In genomic region chr5:8937965-8938364, GRCm38 (mm10) we compare ENCODE assay signal across 25 mouse cellular contexts. TPM values are rescaled to one million over a fixed set of nuclear protein-coding genes. Genes with fewer than 3 reads are reported as not detected.
DNase-seq lines count a peak whose midpoint lies in the region; ATAC-seq and TF ChIP-seq lines count a peak whose summit lies in the region.
"Had no signal": no experiment of that assay in that cellular context is flagged by ENCODE, and none has a peak within 500 bp of the region (broad histone marks: within the 10 kb centered on the region; RNA-seq: fewer than 3 reads in every experiment).

No protein-coding gene starts in this region.

- H3K4me3 ChIP-seq in kidney, embryonic 14.5 days (ENCODE audit: low read length): no peak overlapping the region
- H3K4me3 ChIP-seq in CH12.LX (replicated peaks in 1 of 3; ENCODE audit: low read depth in 2 of 3, low read length in 2 of 3, poor library complexity in 1 of 3) (no peak overlapping the region), MEL (ENCODE audit: control insufficient read depth in 1 of 2, insufficient read depth in 1 of 2, low read depth in 2 of 2, low read length in 2 of 2) (no peak overlapping the region)
- H3K4me3 ChIP-seq in forebrain, embryonic 11.5 days (ENCODE audit: low read depth, low read length): no peak overlapping the region
- no peak overlapping the region for H3K4me3 ChIP-seq in hindbrain, postnatal 0 days (ENCODE audit: low read length)
- H3K4me3 ChIP-seq: embryonic facial prominence, embryonic 12.5 days; erythroblast, embryonic 14.5 days; forebrain, embryonic 15.5 days; hindbrain, embryonic 10.5 days; limb, embryonic 10.5 days; liver, embryonic 13.5 days; lung, embryonic 15.5 days; myocyte had no signal

- no peak overlapping the region for H3K27ac ChIP-seq in kidney, embryonic 14.5 days (ENCODE audit: low read depth, low read length)
- H3K27ac ChIP-seq in CH12.LX (ENCODE audit: insufficient read depth, low read depth) (no peak overlapping the region), MEL (ENCODE audit: control insufficient read depth, low read depth, low read length) (no peak overlapping the region)
- no peak overlapping the region for H3K27ac ChIP-seq in forebrain, embryonic 11.5 days (ENCODE audit: low read depth, low read length)
- no peak overlapping the region for H3K27ac ChIP-seq in hindbrain, postnatal 0 days
- H3K27ac ChIP-seq: embryonic facial prominence, embryonic 12.5 days; forebrain, embryonic 15.5 days; hindbrain, embryonic 10.5 days; limb, embryonic 10.5 days; liver, embryonic 13.5 days; lung, embryonic 15.5 days had no signal

- H3K79me2 ChIP-seq in CH12.LX (replicated peaks; ENCODE audit: control insufficient read depth, extremely low read depth, insufficient read depth, poor library complexity, severe bottlenecking) (no peaks in the 10 kb centered on the region), MEL (ENCODE audit: control insufficient read depth, insufficient read depth, low read length, poor library complexity) (no peaks in the 10 kb centered on the region)

- dilution Hi-C loops in CH12.LX (cut with MboI; ENCODE audit: extremely low pct_ligation_motif_present, extremely low pct_unique_long_range_greater_than_20kb, low sequenced_read_pairs): no loop called here

- ATAC-seq in kidney, embryonic 14.5 days (ENCODE audit: low FRiP score, low TSS enrichment): 0 out of 2 replicates have a peak, but pooled peaks have one; percentile 24
- ATAC-seq in megakaryocyte, adult 5-6 weeks (ENCODE audit: poor library complexity, severe bottlenecking): peak; percentile 62
- ATAC-seq in forebrain, embryonic 11.5 days (replicated peaks; ENCODE audit: low FRiP score): no peak
- ATAC-seq in hindbrain, postnatal 0 days: no peak
- ATAC-seq: activated CD4-positive, CD25-positive, alpha-beta regulatory T cell, adult 4 months; forebrain, embryonic 15.5 days had no signal

- in situ Hi-C loops in CH12.LX (cut with MboI; ENCODE audit: low pct_ligation_motif_present, low pct_unique_long_range_greater_than_20kb, low sequenced_read_pairs): no loop called here

- DNase-seq in kidney, postnatal 4 days: no peak
- DNase-seq in CH12.LX (ENCODE audit: extremely low read depth) (no peak), MEL (ENCODE audit: low read depth, low spot score) (no peak)
- no peak for DNase-seq in forebrain, embryonic 11.5 days (ENCODE audit: low spot score)
- no peak for DNase-seq in hindbrain, postnatal 0 days (ENCODE audit: low spot score)
- DNase-seq: adrenal gland, postnatal 14 days; cerebellum, adult 11-12 months; kidney, adult 11 months; kidney, postnatal 36 days; layer of hippocampus, adult 9-11 months; liver, embryonic 13.5 days; lung, postnatal 4 days; midbrain, embryonic 14.5 days; spleen, adult 18-20 months; thymus, postnatal 14 days had no signal

- no peaks in the 10 kb centered on the region for H3K27me3 ChIP-seq in kidney, embryonic 14.5 days (ENCODE audit: control insufficient read depth, insufficient read depth, low read length)
- H3K27me3 ChIP-seq in CH12.LX (replicated peaks): no peaks in the 10 kb centered on the region
- no peaks in the 10 kb centered on the region for H3K27me3 ChIP-seq in MEL (ENCODE audit: control insufficient read depth in 1 of 2, insufficient read depth in 2 of 2, low read length in 2 of 2)
- H3K27me3 ChIP-seq in forebrain, embryonic 11.5 days (ENCODE audit: control insufficient read depth, insufficient read depth, low read length): no peaks in the 10 kb centered on the region
- H3K27me3 ChIP-seq in hindbrain, postnatal 0 days (ENCODE audit: insufficient read depth, low read length): no peaks in the 10 kb centered on the region
- H3K27me3 ChIP-seq: embryonic facial prominence, embryonic 12.5 days; forebrain, embryonic 15.5 days; liver, embryonic 13.5 days; lung, embryonic 15.5 days had no signal

- no peak overlapping the region for H3K9ac ChIP-seq in kidney, embryonic 14.5 days (ENCODE audit: low read depth, low read length)
- no peak overlapping the region for H3K9ac ChIP-seq in CH12.LX (ENCODE audit: insufficient read depth, low read depth)
- no peak overlapping the region for H3K9ac ChIP-seq in MEL (ENCODE audit: control insufficient read depth, low read depth, low read length, poor library complexity, severe bottlenecking)
- H3K9ac ChIP-seq in forebrain, embryonic 11.5 days (ENCODE audit: low read length): no peak overlapping the region
- H3K9ac ChIP-seq in hindbrain, postnatal 0 days (replicated peaks; ENCODE audit: low read length): no peak overlapping the region
- H3K9ac ChIP-seq: embryonic facial prominence, embryonic 12.5 days; forebrain, embryonic 15.5 days; liver, embryonic 13.5 days; lung, embryonic 15.5 days had no signal

- TF ChIP-seq POLR2A in CH12.LX (IDR thresholded peaks at IDR 0.05; ENCODE audit: low read depth, low read length) (no peak), MEL (IDR thresholded peaks at IDR 0.05; ENCODE audit: control insufficient read depth in 1 of 2, insufficient read depth in 1 of 2, low read depth in 1 of 2, low read length in 2 of 2, poor library complexity in 1 of 2) (peak in 1 of 2 experiments; percentile 4; a peak in 1 of 4 replicates)

- TF ChIP-seq CTCF in CH12.LX (conservative IDR thresholded peaks at IDR 0.05 in 1 of 2, IDR thresholded peaks at IDR 0.05 in 1 of 2; ENCODE audit: low read depth in 2 of 2, low read length in 2 of 2) (no peak), MEL (IDR thresholded peaks at IDR 0.05 in 2 of 3, conservative IDR thresholded peaks at IDR 0.05 in 1 of 3; ENCODE audit: control insufficient read depth in 1 of 3, insufficient read depth in 1 of 3, low read depth in 2 of 3, low read length in 3 of 3, poor library complexity in 1 of 3, severe bottlenecking in 1 of 3) (no peak)
- no peak for TF ChIP-seq CTCF in hindbrain, postnatal 0 days (IDR thresholded peaks at IDR 0.05; ENCODE audit: low read depth)

- H3K9me3 ChIP-seq in kidney, embryonic 14.5 days (ENCODE audit: control insufficient read depth, low read length): no peaks in the 10 kb centered on the region
- H3K9me3 ChIP-seq in CH12.LX (replicated peaks; ENCODE audit: low read length) (no peaks in the 10 kb centered on the region), MEL (replicated peaks; ENCODE audit: insufficient read depth, low read length) (no peaks in the 10 kb centered on the region)
- no peaks in the 10 kb centered on the region for H3K9me3 ChIP-seq in forebrain, embryonic 11.5 days (ENCODE audit: control insufficient read depth, low read length)
- no peaks in the 10 kb centered on the region for H3K9me3 ChIP-seq in hindbrain, postnatal 0 days (ENCODE audit: low read length)
- H3K9me3 ChIP-seq: embryonic facial prominence, embryonic 12.5 days; forebrain, embryonic 15.5 days; hindbrain, embryonic 10.5 days; limb, embryonic 10.5 days; liver, embryonic 13.5 days; lung, embryonic 15.5 days had no signal

- TF ChIP-seq EP300 in CH12.LX (IDR thresholded peaks at IDR 0.05; ENCODE audit: low read length): no peak
- no peak for TF ChIP-seq EP300 in MEL (IDR thresholded peaks at IDR 0.05; ENCODE audit: low read depth in 1 of 2, low read length in 2 of 2)

- whole genome bisulfite sequencing in kidney, embryonic 14.5 days: 72% methylated on average over 7 of the region's 7 CpGs
- WGBS in forebrain, embryonic 11.5 days: 94% methylated on average over 7 of the region's 7 CpGs
- WGBS in hindbrain, postnatal 0 days: 73% methylated on average over 7 of the region's 7 CpGs

- no peak overlapping the region for H3K4me2 ChIP-seq in kidney, embryonic 14.5 days (replicated peaks; ENCODE audit: low read depth, low read length)
- H3K4me2 ChIP-seq in CH12.LX (ENCODE audit: insufficient read depth, low read depth, poor library complexity, severe bottlenecking): peak overlapping the region; percentile 30; the same call in 1 of the 2 replicates
- no peak overlapping the region for H3K4me2 ChIP-seq in forebrain, embryonic 11.5 days (ENCODE audit: low read depth, low read length, severe bottlenecking)
- H3K4me2 ChIP-seq in hindbrain, postnatal 0 days (ENCODE audit: low read depth, low read length): no peak overlapping the region
- H3K4me2 ChIP-seq: embryonic facial prominence, embryonic 12.5 days; forebrain, embryonic 15.5 days; liver, embryonic 13.5 days; lung, embryonic 15.5 days had no signal

- H3K36me3 ChIP-seq in kidney, embryonic 14.5 days (ENCODE audit: control insufficient read depth, insufficient read depth, low read length): no peaks in the 10 kb centered on the region
- H3K36me3 ChIP-seq in CH12.LX (replicated peaks in 1 of 2; ENCODE audit: control insufficient read depth in 1 of 2, insufficient read depth in 1 of 2, low read length in 1 of 2) (no peaks in the 10 kb centered on the region), MEL (ENCODE audit: control insufficient read depth in 1 of 2, insufficient read depth in 2 of 2, low read length in 2 of 2) (peaks cover under 1 to 56% of the 10 kb centered on the region in 2 experiments; a peak in 3 of 4 replicates)
- H3K36me3 ChIP-seq in forebrain, embryonic 11.5 days (ENCODE audit: control insufficient read depth, insufficient read depth, low read length): no peaks in the 10 kb centered on the region
- H3K36me3 ChIP-seq in hindbrain, postnatal 0 days (ENCODE audit: insufficient read depth, low read length): no peaks in the 10 kb centered on the region
- H3K36me3 ChIP-seq: embryonic facial prominence, embryonic 12.5 days; forebrain, embryonic 15.5 days; hindbrain, embryonic 10.5 days; limb, embryonic 10.5 days; lung, embryonic 15.5 days had no signal

- TF ChIP-seq RAD21 in CH12.LX (IDR thresholded peaks at IDR 0.05; ENCODE audit: low read depth, low read length): no peak
- no peak for TF ChIP-seq RAD21 in MEL (IDR thresholded peaks at IDR 0.05; ENCODE audit: low read depth, low read length)

- H3K4me1 ChIP-seq in kidney, embryonic 14.5 days (ENCODE audit: control insufficient read depth, insufficient read depth, low read length): no peaks in the 10 kb centered on the region
- H3K4me1 ChIP-seq in CH12.LX (ENCODE audit: control insufficient read depth in 1 of 2, insufficient read depth in 2 of 2): peaks cover 5 to 30% of the 10 kb centered on the region in 2 experiments
- no peaks in the 10 kb centered on the region; a peak in 1 of 4 replicates for H3K4me1 ChIP-seq in MEL (ENCODE audit: control insufficient read depth in 1 of 2, insufficient read depth in 2 of 2, low read length in 2 of 2)
- no peaks in the 10 kb centered on the region for H3K4me1 ChIP-seq in forebrain, embryonic 11.5 days (replicated peaks; ENCODE audit: control insufficient read depth, insufficient read depth, low read length)
- no peaks in the 10 kb centered on the region for H3K4me1 ChIP-seq in hindbrain, postnatal 0 days (ENCODE audit: insufficient read depth, low read length)
- H3K4me1 ChIP-seq: embryonic facial prominence, embryonic 12.5 days; forebrain, embryonic 15.5 days; hindbrain, embryonic 10.5 days; limb, embryonic 10.5 days; liver, embryonic 13.5 days; lung, embryonic 15.5 days had no signal

RNA-seq across cellular contexts. Expression of gene Abcb4, which starts 44.4 kb away (rescaled TPM):
- polyA plus RNA-seq in kidney, embryonic 14.5 days (2014; fragmentation: Nextera tagmentation; extraction: Ambion mirVana): 0.23 TPM in 1 of 2 replicates, not detected in the other
- total RNA-seq in CH12.LX (2012; rRNA removed) (0.38 and 0.68 TPM in 2 replicates), CH12.LX (2014; rRNA removed) (0.24 and 0.27 TPM in 2 replicates), MEL (2012; rRNA removed) (95.2 and 107 TPM in 2 replicates)
- polyA plus RNA-seq in CH12.LX (2012; ENCODE audit: insufficient read length, low read depth) (0.29 and 0.37 TPM in 2 replicates), MEL (2012; ENCODE audit: insufficient read depth in 1 of 2, insufficient read length in 2 of 2, low read depth in 1 of 2, low replicate concordance in 2 of 2, missing spikeins in 1 of 2) (10 to 100 TPM in 1 of 2 experiments, not detected in 1; 86.0 TPM)
- 1.3 and 3.9 TPM in 2 replicates for total RNA-seq in megakaryocyte, adult 5-6 weeks (2015)
- 3.2 and 4.4 TPM in 2 replicates for total RNA-seq in megakaryocyte, adult 5-6 weeks (2017)
- polyA plus RNA-seq in forebrain, embryonic 11.5 days (2014; fragmentation: Nextera tagmentation; extraction: Ambion mirVana): 0.67 and 0.88 TPM in 2 replicates
- total RNA-seq in hindbrain, postnatal 0 days (2014; rRNA removed): 0.72 and 1.4 TPM in 2 replicates
- polyA plus RNA-seq in hindbrain, postnatal 0 days (2015; fragmentation: Nextera tagmentation; extraction: Ambion mirVana): 1.2 and 1.4 TPM in 2 replicates

RNA-seq across cellular contexts. Expression of gene Crot, which starts 59.2 kb away (rescaled TPM):
- 37.2 and 48.9 TPM in 2 replicates for polyA plus RNA-seq in kidney, embryonic 14.5 days (2014; fragmentation: Nextera tagmentation; extraction: Ambion mirVana)
- 12.4 and 13.4 TPM in 2 replicates for total RNA-seq in CH12.LX (2012; rRNA removed)
- total RNA-seq in CH12.LX (2014; rRNA removed): 18.2 and 22.4 TPM in 2 replicates
- polyA plus RNA-seq in CH12.LX (2012; ENCODE audit: insufficient read length, low read depth): 12.0 and 13.5 TPM in 2 replicates
- total RNA-seq in MEL (2012; rRNA removed): 9.4 and 10.1 TPM in 2 replicates
- 100 to 1,000 TPM in 1 of 2 experiments, 1 to 10 TPM in 1; 9.8 to 148 TPM for polyA plus RNA-seq in MEL (2012; ENCODE audit: insufficient read depth in 1 of 2, insufficient read length in 2 of 2, low read depth in 1 of 2, low replicate concordance in 2 of 2, missing spikeins in 1 of 2)
- total RNA-seq in megakaryocyte, adult 5-6 weeks (2015): 35.4 and 37.9 TPM in 2 replicates
- 48.1 and 50.4 TPM in 2 replicates for total RNA-seq in megakaryocyte, adult 5-6 weeks (2017)
- polyA plus RNA-seq in forebrain, embryonic 11.5 days (2014; fragmentation: Nextera tagmentation; extraction: Ambion mirVana): 29.6 and 33.9 TPM in 2 replicates
- 18.3 and 20.7 TPM in 2 replicates for total RNA-seq in hindbrain, postnatal 0 days (2014; rRNA removed)
- polyA plus RNA-seq in hindbrain, postnatal 0 days (2015; fragmentation: Nextera tagmentation; extraction: Ambion mirVana): 26.0 and 30.3 TPM in 2 replicates

Comparison
In these comparisons a context has a peak if more than half of its experiments do, and no peak if none do; other contexts are left out.
1. ATAC-seq: peak in kidney, embryonic 14.5 days (single experiment) and megakaryocyte, adult 5-6 weeks (single experiment); none in forebrain, embryonic 11.5 days (single experiment) and hindbrain, postnatal 0 days (single experiment).
2. RNA of gene Abcb4, which starts 44.4 kb away (polyA plus RNA-seq): 86.0 TPM in MEL; 1.2 to 1.4 TPM in hindbrain, postnatal 0 days, 0.67 to 0.88 TPM in forebrain, embryonic 11.5 days, 0.29 to 0.37 TPM in CH12.LX and 0.23 TPM in kidney, embryonic 14.5 days; every median in the first group is over 10 times any median in the second.